Mouse (Mus musculus) heart, embryonic 15.5 days (tissue): ENCODE measurements around the gene Pmm2. TPM values are rescaled to one million over a fixed set of nuclear protein-coding genes. Genes with fewer than 3 reads are reported as not detected.

Experiments
- ATAC-seq: fragments of 200-750 bp; cut with Nextera tagmentation; replicated peaks from 2 replicates; pipeline ENCODE4 v1.8.0; 2017; ENCODE audit warnings: low read depth, moderate TSS enrichment; ENCODE audit not compliant: insufficient number of reproducible peaks, insufficient read depth, low FRiP score
- H3K27ac ChIP-seq: fragments of 300-500 bp; sonication (generic); 2 replicates; pipeline ENCODE4 v1.5.1; 2015; ENCODE audit warnings: mild to moderate bottlenecking, inconsistent platforms
- H3K27me3 ChIP-seq: fragments of 300-500 bp; sonication (generic); 2 replicates; pipeline ENCODE4 v1.6.1; 2015; ENCODE audit warnings: inconsistent platforms
- H3K36me3 ChIP-seq: fragments of 300-500 bp; sonication (generic); 2 replicates; pipeline ENCODE4 v1.6.1; 2015; ENCODE audit warnings: mild to moderate bottlenecking, inconsistent platforms
- H3K4me1 ChIP-seq: fragments of 300-500 bp; sonication (generic); replicated peaks from 2 replicates; pipeline ENCODE4 v1.6.1; 2015; ENCODE audit warnings: inconsistent platforms
- H3K4me2 ChIP-seq: fragments of 300-500 bp; sonication (generic); 2 replicates; pipeline ENCODE4 v1.6.1; 2015; ENCODE audit warnings: inconsistent platforms, mild to moderate bottlenecking, moderate library complexity
- H3K4me3 ChIP-seq: fragments of 300-500 bp; sonication (generic); 2 replicates; pipeline ENCODE4 v1.5.1; 2015; ENCODE audit warnings: mild to moderate bottlenecking, inconsistent platforms
- H3K9ac ChIP-seq: fragments of 300-500 bp; sonication (generic); 2 replicates; pipeline ENCODE4 v1.6.1; 2015; ENCODE audit warnings: mild to moderate bottlenecking, inconsistent platforms
- H3K9me3 ChIP-seq: fragments of 300-500 bp; sonication (generic); replicated peaks from 2 replicates; pipeline ENCODE4 v1.6.1; 2016; ENCODE audit warnings: inconsistent platforms
- WGBS: fragments of 180-500 bp; shearing (Covaris S2); methylation state at CpG from one replicate; pipeline ENCODE4 v1.1.7; 2015; ENCODE audit warnings: mixed read lengths; 5-methylcytosine and 5-hydroxymethylcytosine counted together
- polyA plus RNA-seq: library from polyadenylated mRNA; unstranded; fragments of >200 nt; fragmentation: Nextera tagmentation; extraction: Ambion mirVana; gene quantifications from 2 replicates; pipeline ENCODE4 v1.2.1, GENCODE M21; 2015

Pmm2 gene
- polyA plus RNA-seq, 1 experiment from 2014 or later, result 34.9 TPM

GRCm38 (mm10) chr16:8679780-8680179 lies 42.3 kb downstream of the Pmm2 start:
- Histone ChIP-seq H3K27ac (no peak overlapping the region), H3K27me3 (no peaks in the 10 kb centered on the region), H3K4me1 (no peaks in the 10 kb centered on the region), H3K9ac (no peak overlapping the region), H3K36me3 (no peaks in the 10 kb centered on the region), H3K9me3 (no peaks in the 10 kb centered on the region), H3K4me2 (no peak overlapping the region), H3K4me3 (no peak overlapping the region)
- WGBS, result 76% methylated on average over 3 of the region's 3 CpGs
- ATAC-seq, result no peak

GRCm38 (mm10) chr16:8680470-8680869 lies 43.0 kb downstream of the Pmm2 start, which contains the start of gene Gm5767:
Gene Gm5767 (plus strand): TSS chr16:8680770.
- ATAC-seq, result no peak
- H3K4me2 ChIP-seq, result no peak within 1 kb of the TSS
- H3K9me3 ChIP-seq, result no peaks in the 10 kb centered on the region
- H3K4me3 ChIP-seq, result no peak within 1 kb of the TSS
- H3K27me3 ChIP-seq, result no peaks in the 10 kb centered on the region
- H3K27ac ChIP-seq, result no peak within 1 kb of the TSS
- WGBS, result 81% methylated on average over 5 of the region's 5 CpGs
- H3K9ac ChIP-seq, result no peak within 1 kb of the TSS
- H3K4me1 ChIP-seq, result no peaks in the 10 kb centered on the region
- H3K36me3 ChIP-seq, result no peaks in the 10 kb centered on the region

GRCm38 (mm10) chr16:8685087-8685486 lies 47.6 kb downstream of the Pmm2 start:
- H3K4me3 ChIP-seq, result no peak overlapping the region
- 41% methylated on average over 4 of the region's 4 CpGs for WGBS
- peaks cover 12% of the 10 kb centered on the region for H3K4me1 ChIP-seq
- ATAC-seq, result no peak
- H3K4me2 ChIP-seq, result no peak overlapping the region
- H3K9me3 ChIP-seq, result no peaks in the 10 kb centered on the region
- H3K27me3 ChIP-seq, result no peaks in the 10 kb centered on the region
- H3K27ac ChIP-seq, result no peak overlapping the region
- peaks cover 13% of the 10 kb centered on the region for H3K36me3 ChIP-seq
- H3K9ac ChIP-seq, result no peak overlapping the region

- H3K4me1 ChIP-seq, result peaks cover 12% of the 10 kb centered on the region
- peaks cover 24% of the 10 kb centered on the region for H3K36me3 ChIP-seq
- no peak overlapping the region for H3K27ac ChIP-seq
- H3K27me3 ChIP-seq, result no peaks in the 10 kb centered on the region
- peak; percentile 5; the same call in 1 of the 2 replicates for ATAC-seq
- WGBS, result 58% methylated on average over 7 of the region's 7 CpGs
- H3K4me2 ChIP-seq, result no peak overlapping the region
- H3K9ac ChIP-seq, result no peak overlapping the region
- H3K9me3 ChIP-seq, result no peaks in the 10 kb centered on the region
- no peak overlapping the region for H3K4me3 ChIP-seq
Measured at GRCm38 (mm10) chr16:8686121-8686870, 48.8 kb downstream of the Pmm2 start.

GRCm38 (mm10) chr16:8686871-8687535 lies 49.5 kb downstream of the Pmm2 start:
- H3K27ac ChIP-seq, result no peak overlapping the region
- H3K4me1 ChIP-seq, result peaks cover 12% of the 10 kb centered on the region
- WGBS, result 50% methylated on average over 11 of the region's 11 CpGs
- H3K9me3 ChIP-seq, result no peaks in the 10 kb centered on the region
- ATAC-seq, result peak; percentile 29; the same call in 1 of the 2 replicates
- no peak overlapping the region for H3K4me2 ChIP-seq
- peaks cover 31% of the 10 kb centered on the region for H3K36me3 ChIP-seq
- H3K9ac ChIP-seq, result no peak overlapping the region; the same call in 1 of the 2 replicates
- no peak overlapping the region for H3K4me3 ChIP-seq
- H3K27me3 ChIP-seq, result no peaks in the 10 kb centered on the region

GRCm38 (mm10) chr16:8687559-8688112 lies 50.2 kb downstream of the Pmm2 start:
- Histone ChIP-seq H3K9me3 (no peaks in the 10 kb centered on the region), H3K27me3 (no peaks in the 10 kb centered on the region), H3K27ac (no peak overlapping the region), H3K9ac (no peak overlapping the region), H3K36me3 (peaks cover 37% of the 10 kb centered on the region), H3K4me3 (no peak overlapping the region), H3K4me1 (peaks cover 12% of the 10 kb centered on the region), H3K4me2 (no peak overlapping the region)
- ATAC-seq, result no peak

- no peaks in the 10 kb centered on the region for H3K9me3 ChIP-seq
- H3K4me1 ChIP-seq, result peaks cover 12% of the 10 kb centered on the region
- H3K36me3 ChIP-seq, result peaks cover 61% of the 10 kb centered on the region
- no peak overlapping the region for H3K4me3 ChIP-seq
- H3K27ac ChIP-seq, result no peak overlapping the region
- no peak overlapping the region for H3K4me2 ChIP-seq
- no peaks in the 10 kb centered on the region for H3K27me3 ChIP-seq
- no peak overlapping the region for H3K9ac ChIP-seq
- ATAC-seq, result no peak
- 84% methylated on average over 11 of the region's 11 CpGs for WGBS
Measured at GRCm38 (mm10) chr16:8689979-8690656, 52.6 kb downstream of the Pmm2 start.

- 91% methylated on average over 7 of the region's 7 CpGs for WGBS
- H3K9me3 ChIP-seq, result no peaks in the 10 kb centered on the region
- no peak for ATAC-seq
- peaks cover 70% of the 10 kb centered on the region for H3K36me3 ChIP-seq
- peaks cover 12% of the 10 kb centered on the region for H3K4me1 ChIP-seq
- no peak overlapping the region for H3K4me2 ChIP-seq
- H3K27ac ChIP-seq, result no peak overlapping the region
- no peak overlapping the region for H3K9ac ChIP-seq
- H3K4me3 ChIP-seq, result no peak overlapping the region
- H3K27me3 ChIP-seq, result no peaks in the 10 kb centered on the region
Measured at GRCm38 (mm10) chr16:8691206-8691605, 53.7 kb downstream of the Pmm2 start.

GRCm38 (mm10) chr16:8699556-8699955 lies 62.1 kb downstream of the Pmm2 start:
- H3K4me3 ChIP-seq, result no peak overlapping the region
- ATAC-seq, result no peak
- no peak overlapping the region for H3K9ac ChIP-seq
- no peaks in the 10 kb centered on the region for H3K9me3 ChIP-seq
- H3K4me1 ChIP-seq, result no peaks in the 10 kb centered on the region
- H3K27me3 ChIP-seq, result no peaks in the 10 kb centered on the region
- WGBS, result 81% methylated on average over 8 of the region's 8 CpGs
- H3K27ac ChIP-seq, result no peak overlapping the region
- no peak overlapping the region for H3K4me2 ChIP-seq
- peaks cover 92% of the 10 kb centered on the region for H3K36me3 ChIP-seq

GRCm38 (mm10) chr16:8700586-8700985 lies 63.1 kb downstream of the Pmm2 start:
- no peaks in the 10 kb centered on the region for H3K9me3 ChIP-seq
- 82% methylated on average over 3 of the region's 3 CpGs for WGBS
- peaks cover 91% of the 10 kb centered on the region for H3K36me3 ChIP-seq
- H3K4me3 ChIP-seq, result no peak overlapping the region
- H3K4me1 ChIP-seq, result no peaks in the 10 kb centered on the region
- no peak for ATAC-seq
- no peak overlapping the region for H3K27ac ChIP-seq
- no peak overlapping the region for H3K9ac ChIP-seq
- no peaks in the 10 kb centered on the region for H3K27me3 ChIP-seq
- no peak overlapping the region for H3K4me2 ChIP-seq

GRCm38 (mm10) chr16:8711998-8712397 lies 74.5 kb downstream of the Pmm2 start:
- Histone ChIP-seq H3K9me3 (no peaks in the 10 kb centered on the region), H3K4me1 (peaks cover 20% of the 10 kb centered on the region), H3K4me2 (no peak overlapping the region), H3K4me3 (no peak overlapping the region), H3K27ac (no peak overlapping the region), H3K9ac (no peak overlapping the region), H3K36me3 (peaks cover 82% of the 10 kb centered on the region), H3K27me3 (no peaks in the 10 kb centered on the region)
- ATAC-seq, result no peak
- 80% methylated on average over 9 of the region's 9 CpGs for WGBS
